Mouse (Mus musculus) spleen, adult 2 months (tissue): ENCODE measurements around the gene Onecut3.

Experiments
- CTCF ChIP-seq: fragments of 200-500 bp; IDR thresholded peaks from 2 replicates; pipeline ENCODE4 v1.5.1; 2011; ENCODE audit warnings: mild to moderate bottlenecking, inconsistent platforms; ENCODE audit not compliant: insufficient read depth, insufficient read length, insufficient replicate concordance; ENCODE audit errors: extremely low read depth
- POLR2A ChIP-seq: fragments of 200-500 bp; IDR thresholded peaks from 2 replicates; pipeline ENCODE4 v1.6.1; 2011; ENCODE audit warnings: low read depth, low read length, inconsistent platforms

DNA sequence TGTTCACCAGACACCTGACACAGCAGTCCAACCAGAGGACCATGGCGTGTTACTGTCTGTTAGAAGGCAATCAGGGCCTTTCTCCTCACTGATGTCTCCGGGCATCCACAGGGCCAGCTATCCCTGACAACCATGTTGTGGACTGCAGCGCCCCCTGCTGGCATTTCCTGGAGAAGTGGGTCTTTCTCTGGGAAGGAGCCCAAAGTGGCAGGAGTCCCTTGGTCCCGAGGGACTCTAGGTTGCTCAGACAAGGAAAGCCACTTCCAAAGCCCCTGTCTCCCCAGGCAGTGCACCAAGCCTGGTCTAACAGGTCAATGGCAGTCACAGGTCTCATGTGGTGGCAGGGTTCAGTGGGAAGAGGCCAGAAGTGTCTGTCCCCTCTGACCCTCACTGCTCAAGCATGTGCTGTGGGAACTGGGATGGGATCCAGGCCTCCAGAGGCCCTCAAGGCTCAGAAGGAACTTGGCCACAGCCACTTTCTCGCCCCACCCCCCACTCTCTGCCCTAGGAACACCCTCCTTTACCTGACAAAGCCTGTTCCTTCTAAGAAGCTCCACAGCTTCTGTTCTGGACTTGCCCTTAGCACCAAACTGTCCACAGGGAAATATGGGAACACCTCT lies 62.8 kb downstream of the Onecut3 start:
- TF ChIP-seq CTCF, result peak; percentile 65; the same call in 1 of the 2 replicates
- no peak for TF ChIP-seq POLR2A
